Mouse (Mus musculus): Measurements from ENCODE around the gene Itgax. TPM values are rescaled to one million over a fixed set of nuclear protein-coding genes. Genes with fewer than 3 reads are reported as not detected.

Gene Itgax
- not detected in 2 replicates for polyA plus RNA-seq (2016; fragmentation: Nextera tagmentation; extraction: Ambion mirVana)

DNA sequence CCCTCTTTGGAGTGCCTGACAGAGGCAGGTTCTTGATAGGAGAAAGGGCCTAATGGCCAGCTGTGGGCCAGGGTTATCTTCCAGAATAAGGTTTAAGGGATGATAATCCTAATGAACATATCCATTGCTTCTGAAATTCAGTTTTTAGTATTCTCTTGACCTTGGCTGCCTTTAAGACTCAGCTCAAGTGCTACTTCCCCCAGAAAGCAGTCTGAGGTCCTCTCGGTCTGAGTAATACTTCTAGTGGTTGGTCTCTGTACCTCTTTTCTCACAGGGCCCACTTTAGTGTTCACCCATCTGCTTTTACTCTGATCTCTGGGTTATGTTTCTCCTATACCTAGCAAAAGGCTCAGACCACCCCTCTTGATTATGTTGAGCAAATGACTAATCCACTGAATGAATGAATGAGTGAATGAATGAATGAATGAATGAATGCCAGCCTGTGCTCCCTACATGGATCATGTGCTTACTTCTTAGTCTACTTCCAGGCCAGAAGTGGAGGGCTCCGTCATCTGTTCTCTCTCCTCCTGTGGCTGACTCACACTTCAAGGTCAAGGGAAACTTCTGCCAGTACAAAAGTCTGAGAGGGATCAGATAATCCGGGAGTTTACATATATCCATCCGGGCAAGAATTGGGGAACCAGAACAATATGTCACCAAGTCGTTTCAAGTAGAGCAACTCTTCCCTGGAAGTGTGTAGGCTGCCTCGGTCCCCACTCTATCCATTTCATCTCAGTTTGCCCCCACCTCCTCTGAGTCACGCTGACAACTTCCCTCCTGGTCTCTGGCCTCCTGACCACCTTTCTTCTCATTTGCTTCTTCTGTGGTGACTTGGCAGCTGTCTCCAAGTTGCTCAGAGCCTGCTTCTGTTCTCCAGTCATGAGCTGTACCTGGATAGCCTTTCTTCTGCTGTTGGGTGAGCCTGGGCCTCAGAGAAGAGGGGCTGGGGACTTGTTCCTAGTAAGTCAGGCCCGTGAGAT is at the start of gene Itgax:
TSS of gene Itgax (plus strand) at position 807 of the 980 bp plus-strand sequence.
- Histone ChIP-seq H3K36me3 (no peaks in the 10 kb centered on the region), H3K4me1 (replicated peaks) (no peaks in the 10 kb centered on the region), H3K9me3 (no peaks in the 10 kb centered on the region), H3K9ac (replicated peaks) (no peak within 1 kb of the TSS), H3K27me3 (no peaks in the 10 kb centered on the region), H3K4me2 (no peak within 1 kb of the TSS), H3K4me3 (replicated peaks) (no peak within 1 kb of the TSS), H3K27ac (no peak within 1 kb of the TSS)
- ATAC-seq (ENCODE audit: insufficient number of reproducible peaks, insufficient read depth, low FRiP score, low TSS enrichment, low read depth), result no peak
- WGBS, result 80% methylated on average over 8 of the region's 8 CpGs

DNA sequence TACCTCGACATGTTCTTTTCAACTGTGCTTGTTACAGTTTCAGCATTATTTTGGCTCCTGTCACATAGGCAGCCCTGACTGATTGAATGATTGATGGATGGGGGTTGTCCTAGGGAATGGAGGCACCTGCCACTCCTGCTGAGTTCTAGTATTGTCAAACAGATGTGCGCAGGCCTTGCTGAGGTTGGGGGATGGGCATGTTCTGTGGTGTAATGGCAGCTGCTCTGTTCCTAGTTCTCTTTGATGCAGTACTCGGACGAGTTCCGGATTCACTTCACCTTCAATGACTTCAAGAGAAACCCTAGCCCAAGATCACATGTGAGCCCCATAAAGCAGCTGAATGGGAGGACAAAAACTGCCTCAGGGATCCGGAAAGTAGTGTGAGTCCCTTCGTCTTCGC is 49.3 kb upstream of the Itgax start:
- Histone ChIP-seq H3K4me2 (no peak overlapping the region), H3K4me1 (replicated peaks) (no peaks in the 10 kb centered on the region), H3K9me3 (no peaks in the 10 kb centered on the region), H3K27ac (no peak overlapping the region), H3K9ac (replicated peaks) (no peak overlapping the region), H3K27me3 (no peaks in the 10 kb centered on the region), H3K4me3 (replicated peaks) (no peak overlapping the region), H3K36me3 (no peaks in the 10 kb centered on the region)
- ATAC-seq (ENCODE audit: insufficient number of reproducible peaks, insufficient read depth, low FRiP score, low TSS enrichment, low read depth), result no peak
- 73% methylated on average over 8 of the region's 8 CpGs for whole genome bisulfite sequencing

DNA sequence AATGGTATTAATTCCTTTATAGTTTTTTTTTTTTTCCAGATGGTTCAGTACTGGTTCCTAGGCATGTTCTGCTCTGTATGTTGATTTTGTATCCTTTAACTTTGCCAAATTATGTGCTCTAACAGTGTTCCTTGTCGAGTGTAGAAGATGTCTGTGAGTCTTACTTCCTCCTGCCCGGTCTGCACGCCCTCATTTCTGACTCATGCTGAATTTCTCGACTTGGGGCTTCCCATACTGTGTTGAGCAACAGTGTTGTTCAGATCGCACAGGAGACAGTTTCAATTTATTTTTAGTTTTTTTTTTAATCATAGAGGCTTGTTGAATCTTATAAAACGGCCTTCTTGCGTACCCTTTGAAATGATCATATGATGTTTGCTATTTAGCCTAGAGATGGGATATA is 40.2 kb upstream of the Itgax start:
- ATAC-seq (ENCODE audit: insufficient number of reproducible peaks, insufficient read depth, low FRiP score, low TSS enrichment, low read depth), result no peak
- Histone ChIP-seq H3K4me1 (replicated peaks) (no peaks in the 10 kb centered on the region), H3K9me3 (no peaks in the 10 kb centered on the region), H3K36me3 (no peaks in the 10 kb centered on the region), H3K4me3 (replicated peaks) (no peak overlapping the region), H3K9ac (replicated peaks) (no peak overlapping the region), H3K27me3 (no peaks in the 10 kb centered on the region), H3K27ac (no peak overlapping the region), H3K4me2 (no peak overlapping the region)
- WGBS, result 80% methylated on average over 7 of the region's 7 CpGs

DNA sequence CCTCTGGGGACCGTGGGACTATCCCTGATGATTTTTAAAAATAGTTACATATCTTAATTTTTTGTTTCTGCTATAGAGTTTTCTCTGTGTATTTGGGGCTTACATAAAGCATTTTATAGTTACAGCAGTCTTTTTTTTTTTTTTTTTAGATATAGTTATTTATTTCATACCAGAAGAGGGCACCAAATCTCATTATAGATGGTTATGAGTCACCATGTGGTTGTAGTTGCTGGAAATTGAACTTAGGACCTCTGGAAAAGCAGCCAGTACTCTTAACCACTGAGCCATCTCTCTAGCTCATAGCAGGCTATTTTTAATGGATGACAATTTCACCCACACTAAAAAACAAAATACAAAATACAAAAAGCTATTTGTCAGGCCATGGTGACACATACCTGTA is 31.2 kb upstream of the Itgax start:
- no peaks in the 10 kb centered on the region; the same call in 1 of the 2 replicates for H3K27me3 ChIP-seq
- H3K36me3 ChIP-seq, result no peaks in the 10 kb centered on the region
- no peak overlapping the region for H3K9ac ChIP-seq (replicated peaks)
- no peaks in the 10 kb centered on the region for H3K4me1 ChIP-seq (replicated peaks)
- H3K4me3 ChIP-seq (replicated peaks), result no peak overlapping the region
- H3K27ac ChIP-seq, result no peak overlapping the region
- H3K9me3 ChIP-seq, result no peaks in the 10 kb centered on the region
- no peak for ATAC-seq (ENCODE audit: insufficient number of reproducible peaks, insufficient read depth, low FRiP score, low TSS enrichment, low read depth)
- 80% methylated on average over 1 of the region's 1 CpGs for WGBS
- no peak overlapping the region for H3K4me2 ChIP-seq

DNA sequence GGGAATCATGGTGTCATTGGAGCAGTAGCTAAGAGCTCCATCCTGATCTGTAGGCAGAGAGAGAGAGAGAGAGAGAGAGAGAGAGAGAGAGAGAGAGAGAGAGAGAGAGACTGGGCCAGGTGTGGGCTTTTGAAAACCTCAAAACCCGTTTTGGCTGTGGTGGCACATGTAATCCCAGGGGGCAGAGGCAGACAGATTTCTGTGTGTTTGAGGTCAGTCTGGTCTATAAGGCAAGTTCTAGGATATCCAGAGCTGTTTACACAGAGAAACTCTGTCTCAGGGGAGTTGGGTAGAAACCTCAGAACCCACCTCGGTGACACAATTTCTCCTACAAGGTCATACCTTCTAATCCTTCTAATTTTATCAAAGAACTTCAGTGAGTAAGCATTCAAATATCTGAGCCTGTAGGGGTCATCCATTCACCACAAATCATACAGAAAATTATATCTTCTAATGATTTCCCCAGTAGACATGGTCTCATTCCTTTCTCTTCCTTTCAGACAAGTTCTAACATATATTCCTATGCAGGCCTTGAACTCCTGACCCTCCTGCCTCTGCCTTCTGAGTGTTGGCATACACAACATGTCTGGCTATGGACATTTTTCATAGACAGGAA is 28.5 kb upstream of the Itgax start:
- Histone ChIP-seq H3K4me3 (replicated peaks) (no peak overlapping the region), H3K27ac (no peak overlapping the region), H3K36me3 (no peaks in the 10 kb centered on the region), H3K4me1 (replicated peaks) (no peaks in the 10 kb centered on the region), H3K9ac (replicated peaks) (no peak overlapping the region), H3K4me2 (no peak overlapping the region), H3K9me3 (no peaks in the 10 kb centered on the region), H3K27me3 (no peaks in the 10 kb centered on the region; the same call in 1 of the 2 replicates)
- WGBS, result 73% methylated on average over 2 of the region's 2 CpGs
- ATAC-seq (ENCODE audit: insufficient number of reproducible peaks, insufficient read depth, low FRiP score, low TSS enrichment, low read depth), result no peak

DNA sequence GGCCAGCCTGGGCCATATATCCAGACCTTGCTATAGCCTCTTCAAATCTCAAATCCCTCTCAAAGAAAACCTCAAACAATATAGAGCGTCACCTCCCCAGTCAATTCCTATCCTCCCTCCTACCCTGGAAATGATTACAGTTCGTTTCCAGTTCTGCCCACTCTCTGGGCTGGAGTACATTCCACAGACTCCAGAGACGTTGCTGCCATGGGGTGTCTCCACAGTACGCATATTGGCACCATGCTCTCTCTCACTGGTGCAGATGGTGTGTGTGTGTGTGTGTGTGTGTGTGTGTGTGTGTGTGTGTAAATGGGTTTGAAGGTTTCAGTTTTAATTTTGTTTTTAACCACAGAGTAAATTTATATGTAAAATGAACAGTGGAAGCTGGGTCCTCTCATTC is 24.1 kb upstream of the Itgax start:
- WGBS, result 65% methylated on average over 4 of the region's 4 CpGs
- Histone ChIP-seq H3K4me3 (replicated peaks) (no peak overlapping the region), H3K9ac (replicated peaks) (no peak overlapping the region), H3K9me3 (no peaks in the 10 kb centered on the region), H3K36me3 (no peaks in the 10 kb centered on the region), H3K4me1 (replicated peaks) (no peaks in the 10 kb centered on the region), H3K27me3 (no peaks in the 10 kb centered on the region; the same call in 1 of the 2 replicates), H3K27ac (no peak overlapping the region), H3K4me2 (no peak overlapping the region)
- ATAC-seq (ENCODE audit: insufficient number of reproducible peaks, insufficient read depth, low FRiP score, low TSS enrichment, low read depth), result no peak

DNA sequence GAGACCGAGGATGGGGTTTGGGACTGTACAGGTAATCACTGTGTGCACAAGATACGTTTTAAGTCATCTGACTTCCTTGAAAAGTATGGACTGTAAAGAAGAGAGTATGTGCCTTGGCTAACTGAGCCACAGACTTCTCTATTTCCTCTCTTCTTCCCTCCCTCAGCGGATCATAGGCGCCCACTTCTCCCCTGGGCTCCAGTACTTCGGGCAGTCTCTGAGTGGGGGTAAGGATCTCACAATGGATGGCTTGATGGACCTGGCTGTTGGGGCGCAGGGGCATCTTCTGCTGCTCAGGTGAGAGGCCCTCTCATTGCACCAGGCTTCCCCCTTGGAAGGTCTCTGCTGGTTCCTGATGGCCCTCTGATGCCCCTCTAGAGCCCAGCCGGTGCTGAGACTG is 21.9 kb upstream of the Itgax start:
- ATAC-seq (ENCODE audit: insufficient number of reproducible peaks, insufficient read depth, low FRiP score, low TSS enrichment, low read depth), result no peak
- H3K9ac ChIP-seq (replicated peaks), result no peak overlapping the region
- WGBS, result 89% methylated on average over 7 of the region's 7 CpGs
- H3K27ac ChIP-seq, result no peak overlapping the region
- H3K27me3 ChIP-seq, result no peaks in the 10 kb centered on the region
- no peaks in the 10 kb centered on the region for H3K36me3 ChIP-seq
- no peaks in the 10 kb centered on the region for H3K4me1 ChIP-seq (replicated peaks)
- H3K9me3 ChIP-seq, result no peaks in the 10 kb centered on the region
- no peak overlapping the region for H3K4me2 ChIP-seq
- H3K4me3 ChIP-seq (replicated peaks), result no peak overlapping the region

DNA sequence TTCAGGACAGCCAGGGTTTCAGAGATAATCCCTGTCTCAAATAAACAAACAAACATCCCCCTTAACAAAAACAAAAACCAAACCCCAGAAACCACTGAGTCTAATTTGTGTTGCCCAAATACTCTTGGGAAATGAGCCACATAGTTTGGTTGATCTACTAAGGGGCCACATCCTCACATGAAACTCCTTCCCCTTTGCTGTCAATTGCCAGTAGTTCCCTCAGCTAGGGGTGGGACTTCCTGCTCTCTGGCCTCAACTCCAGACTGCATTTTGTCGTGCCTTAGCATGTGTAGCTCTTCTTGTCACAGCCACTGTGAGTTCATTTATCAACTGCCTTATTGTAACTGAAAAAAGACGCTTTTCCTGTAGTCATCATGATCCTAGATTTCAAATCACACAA is 19.0 kb upstream of the Itgax start:
- Histone ChIP-seq H3K9me3 (no peaks in the 10 kb centered on the region), H3K36me3 (no peaks in the 10 kb centered on the region), H3K27me3 (no peaks in the 10 kb centered on the region; the same call in 1 of the 2 replicates), H3K27ac (no peak overlapping the region), H3K4me1 (replicated peaks) (no peaks in the 10 kb centered on the region), H3K4me2 (no peak overlapping the region), H3K9ac (replicated peaks) (no peak overlapping the region), H3K4me3 (replicated peaks) (no peak overlapping the region)
- WGBS, result 75% methylated on average over 2 of the region's 2 CpGs
- ATAC-seq (ENCODE audit: insufficient number of reproducible peaks, insufficient read depth, low FRiP score, low TSS enrichment, low read depth), result no peak

DNA sequence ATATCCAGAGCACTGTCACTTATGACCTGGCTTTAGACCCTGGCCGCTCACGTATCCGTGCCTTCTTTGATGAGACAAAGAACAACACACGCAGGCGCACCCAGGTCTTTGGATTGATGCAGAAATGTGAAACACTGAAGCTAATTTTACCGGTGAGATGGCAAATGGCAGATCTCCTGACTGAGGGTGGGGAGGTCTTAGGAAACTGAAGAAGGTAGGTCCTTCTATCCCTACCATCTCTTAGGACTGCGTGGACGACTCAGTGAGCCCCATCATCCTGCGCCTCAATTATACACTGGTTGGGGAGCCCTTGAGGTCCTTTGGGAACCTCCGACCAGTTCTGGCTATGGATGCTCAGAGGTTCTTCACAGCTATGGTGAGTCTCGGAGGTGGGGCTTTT is 17.2 kb upstream of the Itgax start:
- no peaks in the 10 kb centered on the region for H3K9me3 ChIP-seq
- H3K27me3 ChIP-seq, result peaks cover 2% of the 10 kb centered on the region; the same call in 1 of the 2 replicates
- H3K4me3 ChIP-seq (replicated peaks), result no peak overlapping the region
- no peak overlapping the region for H3K27ac ChIP-seq
- no peak for ATAC-seq (ENCODE audit: insufficient number of reproducible peaks, insufficient read depth, low FRiP score, low TSS enrichment, low read depth)
- H3K9ac ChIP-seq (replicated peaks), result no peak overlapping the region
- 85% methylated on average over 11 of the region's 11 CpGs for WGBS
- H3K36me3 ChIP-seq, result no peaks in the 10 kb centered on the region
- H3K4me1 ChIP-seq (replicated peaks), result no peaks in the 10 kb centered on the region
- H3K4me2 ChIP-seq, result no peak overlapping the region

DNA sequence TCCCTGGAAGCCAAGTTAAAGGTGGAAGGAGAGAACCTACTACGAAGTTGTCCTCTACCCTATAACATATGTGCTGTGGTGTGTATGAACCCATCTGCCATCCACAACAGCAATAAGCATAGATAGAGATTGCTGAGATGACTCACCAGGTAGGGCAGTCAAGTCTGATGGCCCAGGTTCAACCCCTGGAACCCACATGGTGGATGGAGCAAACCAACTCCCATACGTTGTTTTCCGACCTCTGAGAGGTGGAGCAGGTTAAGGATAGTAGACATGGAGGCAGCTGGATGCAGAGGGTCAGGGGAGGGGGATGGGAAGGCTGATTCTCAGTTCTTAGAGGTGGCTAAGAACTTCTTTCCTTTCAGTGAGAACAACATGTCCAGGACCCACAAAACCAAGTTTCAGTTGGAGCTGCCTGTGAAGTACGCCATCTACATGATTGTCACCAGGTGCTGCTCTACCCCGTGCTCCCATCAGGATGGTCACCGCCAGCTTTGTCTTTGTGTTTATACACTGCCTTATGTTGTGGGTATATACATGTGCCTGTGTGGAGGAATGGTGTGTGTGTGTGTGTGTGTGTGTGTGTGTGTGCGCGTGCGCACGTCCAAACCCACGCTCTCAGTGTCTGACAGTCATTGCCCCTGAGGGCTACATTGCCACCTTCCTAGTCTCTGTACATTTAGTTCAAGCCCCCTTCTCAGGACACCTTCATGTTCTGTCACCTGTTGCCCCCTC is 14.8 kb upstream of the Itgax start:
- no peaks in the 10 kb centered on the region for H3K9me3 ChIP-seq
- no peaks in the 10 kb centered on the region for H3K36me3 ChIP-seq
- no peak overlapping the region for H3K9ac ChIP-seq (replicated peaks)
- H3K27me3 ChIP-seq, result peaks cover 3% of the 10 kb centered on the region; the same call in 1 of the 2 replicates
- no peak overlapping the region for H3K4me2 ChIP-seq
- H3K4me1 ChIP-seq (replicated peaks), result no peaks in the 10 kb centered on the region
- WGBS, result 89% methylated on average over 11 of the region's 11 CpGs
- H3K27ac ChIP-seq, result no peak overlapping the region
- no peak for ATAC-seq (ENCODE audit: insufficient number of reproducible peaks, insufficient read depth, low FRiP score, low TSS enrichment, low read depth)
- no peak overlapping the region for H3K4me3 ChIP-seq (replicated peaks)
